Mouse (Mus musculus): ENCODE results near the gene Ubiad1.

Ubiad1 gene

DNA sequence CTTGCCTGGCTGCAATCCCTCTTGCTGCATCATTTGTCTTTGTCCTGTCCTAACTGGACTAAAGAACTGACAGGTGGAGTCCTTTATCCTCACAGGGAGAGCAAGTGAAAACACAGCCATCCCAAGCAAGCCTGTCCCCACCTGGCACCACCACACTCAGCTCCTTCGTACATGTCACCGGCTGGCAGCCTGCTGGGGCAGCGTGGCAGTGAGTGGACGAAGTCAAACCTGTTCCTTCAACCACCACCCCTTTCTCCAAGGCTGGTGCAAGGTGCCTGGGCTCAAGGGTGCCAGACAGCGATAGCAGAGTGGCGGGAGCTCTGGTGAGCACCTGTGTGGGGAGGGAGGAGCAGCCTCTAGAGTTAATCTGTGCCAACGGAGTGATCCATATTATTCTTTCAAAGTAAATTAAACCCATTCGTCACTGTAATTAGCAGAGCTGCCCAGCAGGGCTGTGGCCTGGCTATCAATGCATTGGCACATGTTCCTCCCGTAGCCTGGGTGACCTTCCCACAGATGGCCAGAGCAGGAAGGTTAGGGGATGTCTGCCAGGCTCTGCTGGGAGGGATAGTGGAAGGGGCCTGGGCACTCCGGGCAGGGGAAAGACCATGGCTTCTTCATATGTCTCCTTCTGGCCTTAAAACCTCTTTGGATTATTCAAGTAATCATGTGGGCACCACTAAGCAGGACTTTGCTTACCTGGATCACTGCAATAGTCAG is 36.2 kb downstream of the Ubiad1 start:
- DNase-seq (ENCODE audit: extremely low read depth, insufficient read length, low spot score) = no peak

DNA sequence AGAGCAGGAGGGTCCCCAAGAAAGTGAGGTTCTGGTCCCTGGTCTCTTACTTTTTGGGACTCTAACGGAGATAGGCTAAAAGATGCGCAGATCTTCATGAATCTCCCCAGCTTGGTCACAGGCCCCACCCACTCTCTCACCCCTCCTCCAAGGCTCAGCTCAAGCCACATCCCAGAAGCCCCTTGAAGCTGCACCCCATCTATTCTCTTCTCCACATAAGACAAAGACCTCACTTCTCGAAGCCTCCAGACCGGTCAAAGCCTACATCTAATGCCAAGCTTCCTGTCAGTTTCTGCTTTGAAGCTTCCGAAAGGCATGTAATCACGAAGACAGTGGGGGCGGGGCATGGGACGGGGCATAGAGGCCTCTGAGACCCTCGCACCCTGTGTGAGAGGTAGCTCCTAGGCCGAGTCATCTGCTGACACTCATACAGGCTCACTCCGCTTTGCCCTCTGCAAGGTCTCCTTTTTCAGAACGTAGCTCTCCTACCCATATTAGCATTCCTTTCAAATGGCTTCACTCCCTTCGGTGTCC is 39.2 kb downstream of the Ubiad1 start:
- no peak for DNase-seq (ENCODE audit: extremely low read depth, insufficient read length, low spot score)

DNA sequence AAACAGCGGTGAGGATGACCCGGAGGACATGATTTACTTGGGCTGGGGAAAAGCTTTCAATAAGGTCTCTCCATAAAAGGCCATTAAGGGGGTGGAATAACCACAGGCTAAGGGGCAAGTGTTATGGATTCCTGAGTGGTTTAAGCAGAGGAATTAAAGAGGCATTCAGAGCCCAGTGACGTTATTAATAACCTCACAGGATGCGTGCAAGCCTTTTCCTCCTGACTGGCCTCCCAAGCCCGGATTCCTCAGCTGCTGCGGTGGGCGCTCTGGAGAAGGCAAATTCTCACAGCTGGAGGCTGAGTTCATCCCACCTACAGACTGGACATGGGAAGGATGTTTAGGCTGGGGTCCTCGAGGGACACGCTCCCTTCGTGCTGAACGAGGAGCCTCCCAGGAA is 39.8 kb downstream of the Ubiad1 start:
- no peak for DNase-seq (ENCODE audit: extremely low read depth, insufficient read length, low spot score)

DNA sequence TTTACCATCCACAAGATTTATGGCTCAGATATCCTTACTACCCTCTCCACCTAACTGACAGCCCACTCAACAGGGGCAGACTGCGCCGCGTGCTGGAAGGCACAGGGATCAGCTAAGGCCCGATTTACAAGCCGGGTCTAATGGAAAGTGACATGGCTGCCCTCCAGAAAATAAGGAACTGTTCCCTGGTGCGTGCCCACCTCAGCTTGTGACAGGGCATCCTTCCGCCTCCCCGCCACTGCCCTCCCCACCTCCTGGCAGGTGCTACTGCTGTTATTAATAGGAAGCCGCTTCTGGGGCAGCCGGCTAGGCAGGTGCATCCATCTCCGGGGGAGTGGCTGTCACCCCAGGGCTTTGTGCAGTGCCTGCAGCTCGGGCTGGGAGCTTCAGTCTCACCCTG is 41.2 kb downstream of the Ubiad1 start:
- DNase-seq (ENCODE audit: extremely low read depth, insufficient read length, low spot score) = no peak

DNA sequence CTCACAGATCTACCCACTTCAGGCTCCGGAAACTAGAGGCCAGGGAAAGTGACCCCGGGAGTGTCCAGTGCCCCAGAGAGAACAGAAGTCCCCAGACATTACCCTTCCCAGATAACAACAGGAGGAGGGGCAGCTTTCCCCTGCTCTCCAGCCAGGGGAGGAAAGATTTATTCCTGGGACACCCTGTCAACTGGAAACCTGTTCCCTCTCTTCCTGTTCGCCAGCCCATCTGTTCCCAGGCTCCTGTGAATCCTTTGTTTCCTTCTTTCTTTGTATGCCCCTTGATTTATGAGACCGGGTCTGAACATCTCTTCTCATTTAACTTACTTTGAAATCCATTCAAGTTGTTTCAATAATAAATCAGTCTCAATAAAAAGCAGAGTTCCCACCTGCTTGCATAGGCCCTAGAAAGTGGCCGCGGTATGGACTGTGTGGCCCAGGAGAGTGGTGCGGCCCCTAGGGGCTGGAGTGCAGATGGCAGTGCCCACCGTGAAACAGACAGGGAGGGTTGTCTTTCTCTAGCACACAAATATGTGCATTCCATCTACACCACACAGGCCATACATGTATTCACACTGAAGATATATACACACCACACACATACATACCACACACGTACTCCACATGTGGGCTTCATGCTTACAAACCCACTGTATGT is 45.0 kb downstream of the Ubiad1 start:
- no peak for DNase-seq (ENCODE audit: extremely low read depth, insufficient read length, low spot score)

DNA sequence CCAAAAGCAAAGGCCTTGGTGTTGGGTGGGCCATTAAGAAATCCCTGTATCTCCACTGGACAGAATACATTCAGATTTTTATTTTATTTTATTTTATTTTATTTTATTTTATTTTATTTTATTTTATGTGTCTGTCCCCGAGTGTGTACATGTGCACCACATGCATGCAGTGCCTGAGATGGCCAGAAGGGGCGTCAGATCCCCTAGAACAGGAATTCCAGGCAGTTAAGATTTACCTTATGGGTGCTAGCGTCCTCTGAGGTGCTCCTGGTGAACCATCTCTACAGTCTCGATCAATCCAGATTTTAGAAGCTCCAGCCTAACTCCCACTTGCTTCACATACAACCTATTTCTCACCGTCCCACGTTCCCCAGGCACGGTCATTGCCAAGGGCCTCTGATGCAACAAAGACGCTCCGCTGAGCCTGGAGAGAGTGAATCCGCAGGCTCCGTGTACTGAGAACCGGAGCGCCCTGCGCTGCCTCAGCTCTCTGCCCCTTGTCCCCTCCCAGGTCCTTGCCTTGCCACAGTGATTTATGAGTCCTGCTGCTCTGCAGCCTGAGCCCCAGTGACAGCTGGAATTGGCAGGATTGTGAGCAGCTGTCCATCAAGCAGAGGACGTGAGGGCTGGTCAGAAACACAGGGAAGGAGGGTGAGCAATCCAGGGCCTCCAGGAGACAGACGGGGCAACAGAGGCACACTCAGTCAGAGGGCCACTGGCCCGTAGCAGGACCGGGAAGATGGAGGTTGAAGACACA is 46.9 kb downstream of the Ubiad1 start:
- no peak for DNase-seq (ENCODE audit: extremely low read depth, insufficient read length, low spot score)

DNA sequence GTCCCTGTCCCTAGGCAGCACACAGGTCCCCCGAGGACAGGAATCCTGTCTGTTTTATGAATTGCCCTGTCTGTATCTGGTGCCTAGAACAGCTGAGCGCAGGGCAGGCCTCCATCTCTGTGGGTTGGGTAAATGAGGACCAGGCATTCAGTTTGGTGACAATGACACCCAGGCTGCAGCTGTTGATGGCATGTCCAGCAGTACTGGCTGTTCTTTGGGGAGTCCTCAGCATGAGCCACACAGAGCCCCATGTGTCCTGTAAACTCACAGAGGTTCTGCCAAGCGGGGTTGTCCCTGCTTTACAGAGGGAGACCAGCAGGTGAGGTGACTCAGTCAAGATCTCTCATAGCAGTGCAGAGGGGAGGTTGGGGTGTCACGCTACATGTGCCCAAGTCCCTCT is 47.5 kb downstream of the Ubiad1 start:
- no peak for DNase-seq (ENCODE audit: extremely low read depth, insufficient read length, low spot score)

DNA sequence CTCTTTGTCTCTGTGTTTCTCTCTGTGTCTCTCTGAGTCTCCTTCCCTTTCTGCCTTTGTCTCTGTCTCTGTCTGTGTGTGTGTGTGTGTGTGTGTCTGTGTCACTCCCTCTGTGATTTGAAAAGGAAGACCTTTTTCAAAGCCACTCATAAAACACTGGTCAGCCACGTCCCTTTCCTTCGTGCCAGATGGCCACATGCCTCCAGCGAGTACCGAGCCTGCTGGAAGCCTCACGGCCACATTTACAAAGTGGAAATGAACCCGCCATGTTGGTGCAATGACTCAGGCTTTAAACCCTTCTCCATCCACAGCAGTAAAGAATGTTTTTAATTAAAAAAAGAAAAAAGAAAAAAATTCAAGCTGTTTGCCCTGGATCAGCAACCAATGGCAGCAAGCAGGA is 48.7 kb downstream of the Ubiad1 start:
- no peak for DNase-seq (ENCODE audit: extremely low read depth, insufficient read length, low spot score)

DNA sequence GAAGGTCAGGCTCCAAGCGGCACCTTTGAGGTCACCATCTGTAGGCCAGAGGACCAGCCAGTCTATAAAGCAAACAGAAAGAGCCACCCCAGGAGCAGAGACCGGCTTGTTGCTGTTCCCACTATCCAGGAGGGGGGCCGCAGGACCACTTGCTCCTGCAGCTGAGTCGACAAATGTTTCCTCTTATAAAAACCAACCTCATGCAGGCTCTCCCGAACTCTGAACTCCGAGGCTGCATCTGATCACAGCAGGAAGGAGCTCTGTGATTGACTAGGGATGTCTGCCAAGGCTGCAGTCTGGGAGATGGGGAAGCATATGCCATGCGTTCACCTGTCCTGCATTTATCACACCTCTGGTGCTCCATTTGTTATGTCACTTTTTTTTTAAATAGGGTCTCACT is 49.4 kb downstream of the Ubiad1 start:
- no peak for DNase-seq (ENCODE audit: extremely low read depth, insufficient read length, low spot score)

DNA sequence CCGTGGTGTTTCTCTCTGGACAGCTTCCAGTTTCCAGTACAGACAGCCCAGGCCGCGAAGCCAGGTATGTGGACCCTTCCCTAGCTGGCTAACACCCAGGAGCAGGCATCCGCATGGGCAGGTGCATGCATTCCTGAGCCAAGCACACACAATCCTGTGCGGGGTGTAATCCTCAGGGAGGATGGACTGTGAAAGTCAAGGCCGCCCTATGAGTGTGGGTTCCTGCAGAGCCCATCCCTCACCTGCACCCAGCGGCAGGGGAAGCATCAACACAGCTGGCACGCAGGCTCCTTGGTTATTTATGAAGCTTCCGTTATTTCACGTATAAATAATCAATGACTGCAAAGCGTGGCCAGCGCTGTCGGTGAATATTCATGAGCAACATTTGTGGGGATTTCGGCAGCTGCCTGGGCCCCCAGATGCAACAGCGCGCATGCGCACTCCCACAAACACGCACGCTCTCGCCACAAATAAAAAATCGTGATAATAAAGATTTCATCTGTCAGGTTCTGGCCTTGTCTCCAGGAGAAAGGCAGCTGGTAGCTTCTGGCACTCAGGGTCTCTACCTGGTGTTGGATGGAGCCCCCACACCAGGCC is 52.8 kb downstream of the Ubiad1 start:
- no peak for DNase-seq (ENCODE audit: extremely low read depth, insufficient read length, low spot score)

DNA sequence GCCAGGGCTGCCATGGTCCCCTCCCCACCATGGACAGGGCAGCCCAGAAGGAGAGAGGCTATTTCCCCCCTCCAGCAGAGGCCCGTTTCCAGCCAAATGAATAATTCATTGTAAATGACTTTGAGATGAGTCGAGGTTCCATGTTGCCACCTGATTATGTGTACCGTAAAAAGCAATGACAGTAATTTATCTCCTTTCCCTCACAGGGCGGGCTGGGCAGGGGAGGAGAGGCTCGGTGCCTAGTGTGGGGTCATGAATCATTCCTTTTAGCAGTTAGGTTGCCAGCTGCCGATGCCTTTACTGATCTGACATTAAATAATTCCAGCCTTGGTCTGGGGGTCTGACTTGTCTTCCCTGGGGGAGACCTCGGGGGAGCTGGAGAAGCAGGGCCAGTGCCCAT is 54.9 kb downstream of the Ubiad1 start:
- DNase-seq (ENCODE audit: extremely low read depth, insufficient read length, low spot score) = no peak

DNA sequence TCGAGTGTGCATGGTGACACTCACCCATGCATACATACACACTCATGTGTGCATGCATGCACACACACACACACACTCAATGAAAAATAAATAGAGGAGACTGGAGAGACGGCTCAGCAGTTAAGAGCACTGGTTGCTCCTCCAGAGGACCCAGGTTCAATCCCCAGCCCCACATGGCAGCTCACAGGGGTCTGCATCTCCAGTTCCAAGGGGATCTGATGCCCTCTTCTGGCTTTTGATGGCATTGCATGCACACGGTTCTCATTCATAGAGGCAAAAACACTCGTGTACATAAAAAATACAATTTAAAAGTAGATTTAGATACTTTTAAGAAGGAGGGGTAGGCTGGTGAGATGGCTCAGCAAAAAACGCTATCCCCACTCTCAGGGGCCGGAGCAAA is 55.5 kb downstream of the Ubiad1 start:
- no peak for DNase-seq (ENCODE audit: extremely low read depth, insufficient read length, low spot score)

DNA sequence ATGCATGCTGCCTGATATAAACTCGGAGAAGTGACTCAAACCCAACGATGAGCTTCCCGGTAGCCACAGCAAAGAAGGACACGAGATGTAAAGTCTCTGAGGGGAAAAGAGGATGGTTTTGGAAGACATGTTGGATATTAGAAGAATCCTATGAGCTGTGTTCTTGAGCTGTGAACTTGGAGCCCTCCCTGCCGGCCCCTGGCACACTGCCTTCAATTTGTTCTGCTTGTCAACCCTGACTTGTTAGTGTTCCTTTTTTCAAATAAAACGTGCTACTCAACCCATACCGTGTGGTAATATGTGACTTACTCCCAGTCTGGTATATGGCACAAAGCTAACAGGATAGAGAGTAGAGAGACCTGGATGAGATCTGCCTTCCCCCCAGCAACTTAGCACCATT is 59.3 kb downstream of the Ubiad1 start:
- no peak for DNase-seq (ENCODE audit: extremely low read depth, insufficient read length, low spot score)
